Mouse (Mus musculus) heart, postnatal 14 days (tissue): ENCODE measurements at regions not wholly inside any gene's neighbourhood (a gene's known extent, or its start where the extent isn't known, plus 50 kb on each side); places are given as distances from the start of the nearest gene placed in this dataset.

Source experiments
- DNase-seq, 2 experiments: peaks; one replicate each; pipeline ENCODE4 v3.0.0; 2021 to 2022
- intact Hi-C: fragments of 180-260 bp; cut with DNase I; formaldehyde crosslinking; loops from one replicate; pipeline ENCODE4 v1.15.1; 2025

- intact Hi-C loops = no loop called here
- no peak for DNase-seq
Measured at GRCm38 (mm10) chr10:23052480-23053378, 232.8 kb upstream of the Tcf21 start.

- DNase-seq = no peak
- intact Hi-C loops = no loop called here
Measured at GRCm38 (mm10) chr10:23044466-23044865, 224.5 kb upstream of the Tcf21 start.

- intact Hi-C loops = no loop called here
- no peak for DNase-seq
Measured at GRCm38 (mm10) chr10:23031491-23032126, 211.6 kb upstream of the Tcf21 start.

- intact Hi-C loops = no loop called here
- DNase-seq = no peak
Measured at GRCm38 (mm10) chr10:23027961-23028360, 208.0 kb upstream of the Tcf21 start.

GRCm38 (mm10) chr10:23017151-23017678, 197.2 kb upstream of the Tcf21 start:
- DNase-seq = no peak
- intact Hi-C loops = no loop called here

- intact Hi-C loops = no loop called here
- peak; percentile 4 to 29 for DNase-seq
Measured at GRCm38 (mm10) chr10:23015935-23016694, 196.1 kb upstream of the Tcf21 start.

GRCm38 (mm10) chr10:23010715-23011114, 190.7 kb upstream of the Tcf21 start:
- DNase-seq = no peak
- intact Hi-C loops = no loop called here

- intact Hi-C loops = no loop called here
- peak in 1 of 2 experiments; percentile 21 for DNase-seq
Measured at GRCm38 (mm10) chr10:23010201-23010600, 190.2 kb upstream of the Tcf21 start.

- intact Hi-C loops = no loop called here
- no peak for DNase-seq
Measured at GRCm38 (mm10) chr10:23004768-23005167, 184.8 kb upstream of the Tcf21 start.

- intact Hi-C loops = no loop called here
- DNase-seq = no peak
Measured at GRCm38 (mm10) chr10:23003686-23004085, 183.7 kb upstream of the Tcf21 start.

GRCm38 (mm10) chr10:22998561-22998960, 178.6 kb upstream of the Tcf21 start:
- intact Hi-C loops = no loop called here
- no peak for DNase-seq

- no peak for DNase-seq
- intact Hi-C loops = no loop called here
Measured at GRCm38 (mm10) chr10:22997571-22997970, 177.6 kb upstream of the Tcf21 start.

- intact Hi-C loops = no loop called here
Measured at GRCm38 (mm10) chr10:22993158-22993557, 173.2 kb upstream of the Tcf21 start.

GRCm38 (mm10) chr10:22981798-22982197, 161.8 kb upstream of the Tcf21 start:
- peak; percentile 25 to 34 for DNase-seq
- intact Hi-C loops = no loop called here

More at GRCm38 (mm10) chr10:22993158-22993557, 173.2 kb upstream of the Tcf21 start:
- no peak for DNase-seq

GRCm38 (mm10) chr10:22978442-22978841, 158.5 kb upstream of the Tcf21 start:
- intact Hi-C loops = no loop called here
- no peak for DNase-seq

GRCm38 (mm10) chr10:22956956-22957355, 137.0 kb upstream of the Tcf21 start:
- no peak for DNase-seq
- intact Hi-C loops = no loop called here

- no peak for DNase-seq
- intact Hi-C loops = no loop called here
Measured at GRCm38 (mm10) chr10:22953283-22953682, 133.3 kb upstream of the Tcf21 start.

- intact Hi-C loops = no loop called here
- DNase-seq = no peak
Measured at GRCm38 (mm10) chr10:22944247-22944646, 124.3 kb upstream of the Tcf21 start.

GRCm38 (mm10) chr10:22927977-22928376, 108.0 kb upstream of the Tcf21 start:
- no peak for DNase-seq
- intact Hi-C loops = no loop called here

- DNase-seq = no peak
- intact Hi-C loops = no loop called here
Measured at GRCm38 (mm10) chr10:22926099-22926498, 106.1 kb upstream of the Tcf21 start.
